Mouse (Mus musculus) right cerebral cortex, adult 18-20 months (tissue): Measurements from ENCODE around the gene Clec5a.
"Not testable (repeated sequence)": the region's sequence is repeated elsewhere in the genome, so short reads cannot be mapped to it uniquely, and the experiment has no call there.

Experiments
- DNase-seq: peaks from one replicate; pipeline ENCODE4 v3.0.0; 2022; ENCODE audit warnings: mixed read lengths

Clec5a gene

DNA sequence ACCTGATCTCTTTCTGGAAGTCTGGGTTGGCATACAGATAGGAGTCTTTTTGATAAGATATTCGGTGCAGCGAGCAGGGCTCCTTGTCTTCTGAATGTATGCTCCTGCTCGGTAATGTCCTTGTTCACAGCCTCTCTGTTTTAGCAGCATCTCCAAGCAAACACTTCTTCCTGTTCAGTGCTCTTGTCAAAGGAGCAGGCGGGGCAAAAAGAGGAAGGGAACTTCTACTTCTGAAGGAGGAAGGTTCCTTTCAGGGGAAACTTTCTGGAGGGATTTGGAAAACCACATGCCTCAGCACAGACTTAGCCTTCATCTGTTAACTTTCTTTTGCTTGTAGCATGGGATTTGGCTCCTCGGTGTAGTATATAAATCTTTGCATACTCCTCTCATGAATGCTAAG lies at the start of gene Clec5a:
Gene Clec5a, minus strand, starts transcription at position 177 of the 400 bp plus-strand sequence.
- DNase-seq: no peak

DNA sequence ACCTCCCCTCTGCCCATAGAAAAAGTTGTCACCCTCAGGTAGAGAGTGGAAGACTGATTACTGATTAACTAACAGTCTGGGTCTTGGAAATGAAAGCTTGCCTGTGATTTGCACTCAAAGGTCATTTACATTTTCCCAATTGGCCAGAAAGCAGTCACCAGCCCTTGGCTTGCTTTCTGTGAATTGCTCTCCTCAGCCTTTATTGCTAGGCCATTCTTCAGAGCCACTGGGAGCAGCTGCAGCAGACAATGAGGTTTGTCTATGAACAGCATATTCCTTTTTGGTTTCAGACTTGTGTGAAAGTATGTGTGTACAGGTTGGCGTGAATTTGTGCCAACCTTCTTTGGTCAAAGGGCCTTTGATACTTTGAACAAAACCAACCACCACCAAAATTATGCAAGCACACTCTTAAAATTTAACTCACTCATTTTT lies 49.0 kb upstream of the Clec5a start:
- DNase-seq: no peak

DNA sequence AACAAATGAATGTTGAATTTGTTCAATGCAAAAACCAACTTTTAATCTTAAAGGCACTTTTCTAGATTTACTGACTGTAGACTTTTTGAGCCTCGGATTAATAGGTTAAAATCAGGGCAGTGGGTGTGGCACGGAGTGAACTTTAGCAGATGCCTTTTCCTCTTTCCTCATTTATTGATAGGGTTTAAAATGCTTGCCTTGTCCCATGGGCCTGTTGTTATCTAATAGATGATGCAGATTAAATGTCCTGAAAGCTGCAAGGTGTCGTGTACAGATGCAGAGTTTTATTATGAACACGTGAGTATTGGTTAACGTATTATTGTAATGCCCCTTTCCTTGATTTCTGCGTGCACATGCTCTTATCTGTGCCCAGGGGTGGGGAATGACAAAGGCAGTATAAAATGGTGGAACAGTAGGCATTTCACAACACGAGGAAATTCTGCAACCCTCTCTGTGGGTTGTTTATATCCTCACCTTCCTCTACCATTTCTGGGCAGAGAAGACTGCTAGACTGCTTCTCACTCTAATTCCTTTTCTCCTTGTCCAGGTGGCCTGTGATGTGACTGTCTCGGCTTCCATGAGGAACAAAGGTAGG lies 42.9 kb upstream of the Clec5a start, which contains the start of gene Mgam:
Gene Mgam, plus strand, starts transcription at position 426 of the 595 bp plus-strand sequence.
- no peak for DNase-seq

DNA sequence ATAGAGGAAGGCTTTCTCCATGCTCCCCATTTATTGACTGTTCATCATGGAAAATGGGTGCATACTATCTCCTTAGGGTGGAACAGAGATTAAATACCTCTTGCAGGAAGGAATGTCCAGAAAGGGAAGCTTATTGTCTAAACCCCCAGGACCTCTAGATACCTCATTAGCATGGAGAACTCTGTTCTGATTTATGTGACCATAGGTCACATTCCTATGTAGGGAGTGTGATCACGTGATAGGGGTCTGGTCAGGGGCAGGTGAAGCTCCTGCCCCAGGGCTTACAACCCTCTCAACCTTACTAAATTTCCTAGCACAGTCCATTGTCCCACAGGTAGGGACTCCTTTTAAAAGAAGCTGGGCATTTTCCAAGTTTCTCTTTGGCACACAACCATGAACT lies 40.5 kb upstream of the Clec5a start:
- DNase-seq: no peak

DNA sequence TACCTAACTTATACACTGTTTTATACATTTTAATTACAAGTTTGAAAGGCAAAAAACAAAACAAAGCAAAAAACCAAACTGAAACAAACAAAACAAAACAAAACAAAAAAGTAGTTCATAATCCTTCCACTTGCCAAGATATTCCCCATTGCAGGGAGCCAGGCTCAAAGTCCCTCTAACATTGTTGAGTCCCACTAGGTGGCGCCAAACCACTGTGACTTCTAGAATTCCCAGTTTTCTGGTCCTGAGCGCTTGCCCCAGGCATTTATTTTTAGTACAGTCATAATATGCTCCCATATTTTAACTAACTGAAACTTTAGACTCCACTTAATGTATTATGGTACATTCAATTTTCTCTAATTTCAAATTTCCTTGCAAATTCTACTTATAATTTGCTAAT lies 32.3 kb upstream of the Clec5a start:
- DNase-seq: peak; percentile 60

DNA sequence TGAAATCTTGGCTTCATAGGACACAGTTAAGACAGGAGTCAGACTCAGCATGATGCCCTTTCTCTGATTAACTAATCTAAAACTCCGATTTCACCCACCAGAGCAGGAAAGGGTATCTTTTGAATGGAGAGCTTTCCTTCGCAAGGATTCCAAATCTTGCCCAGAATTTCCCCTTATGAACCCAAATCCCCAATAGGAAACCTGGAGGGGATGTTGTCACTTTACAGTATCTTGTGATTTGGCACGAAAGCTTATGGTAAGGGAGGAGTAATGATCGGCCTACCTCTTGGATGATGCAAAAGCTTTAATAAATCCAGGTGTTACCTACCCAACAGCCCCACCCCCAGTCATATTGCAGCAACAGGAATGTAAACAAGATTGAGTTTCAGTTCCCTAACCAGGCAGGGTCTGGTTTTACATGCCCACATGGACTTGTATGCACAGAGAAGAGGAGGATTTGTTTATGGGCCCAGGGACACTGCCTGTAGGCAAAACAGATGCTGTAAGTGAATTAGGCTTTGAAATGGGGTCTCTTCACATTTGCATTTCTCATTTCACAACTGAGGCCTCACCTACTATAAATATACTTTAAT lies 27.7 kb upstream of the Clec5a start, which contains the start of gene Tas2r138:
Gene Tas2r138, minus strand, starts transcription at position 51 of the 593 bp plus-strand sequence.
- no peak for DNase-seq

DNA sequence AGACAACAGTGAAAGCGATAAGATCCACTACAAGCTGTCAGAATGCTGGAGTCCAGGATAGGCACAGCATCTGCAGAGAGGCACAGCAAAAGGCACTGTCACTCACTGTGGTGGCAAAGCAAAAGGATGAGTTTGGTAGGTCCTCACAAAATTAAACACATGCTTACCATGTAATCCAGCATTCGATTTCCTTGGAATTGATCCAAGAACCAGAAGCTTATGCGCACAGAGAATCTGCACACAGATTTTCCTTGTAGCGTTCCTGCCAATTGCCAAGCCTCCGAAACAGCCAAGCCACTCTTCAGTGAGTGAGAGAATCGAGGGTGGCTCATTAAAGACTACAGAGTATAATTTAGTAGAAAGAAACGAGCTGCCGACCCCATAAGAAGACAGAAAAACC lies 24.6 kb upstream of the Clec5a start:
- DNase-seq: peak; percentile 12

DNA sequence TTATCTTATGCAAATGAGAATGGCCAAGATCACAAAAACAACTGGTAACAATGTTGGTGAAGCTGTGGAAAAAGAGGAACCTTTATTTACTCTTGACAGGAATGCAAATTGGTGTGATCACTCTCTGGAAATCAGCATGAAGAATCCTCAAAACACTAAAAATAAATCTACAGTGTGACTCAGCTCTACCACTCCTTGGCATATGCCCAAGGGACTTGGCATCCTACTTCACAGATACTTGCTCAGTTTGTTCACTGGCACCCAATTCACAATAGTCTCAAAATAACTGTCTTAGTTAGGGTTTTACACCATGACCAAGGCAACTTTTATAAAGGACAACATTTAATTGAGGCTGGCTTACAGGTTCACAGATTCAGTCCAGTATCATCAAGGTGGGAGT lies 21.8 kb upstream of the Clec5a start:
- DNase-seq: peak; percentile 86

DNA sequence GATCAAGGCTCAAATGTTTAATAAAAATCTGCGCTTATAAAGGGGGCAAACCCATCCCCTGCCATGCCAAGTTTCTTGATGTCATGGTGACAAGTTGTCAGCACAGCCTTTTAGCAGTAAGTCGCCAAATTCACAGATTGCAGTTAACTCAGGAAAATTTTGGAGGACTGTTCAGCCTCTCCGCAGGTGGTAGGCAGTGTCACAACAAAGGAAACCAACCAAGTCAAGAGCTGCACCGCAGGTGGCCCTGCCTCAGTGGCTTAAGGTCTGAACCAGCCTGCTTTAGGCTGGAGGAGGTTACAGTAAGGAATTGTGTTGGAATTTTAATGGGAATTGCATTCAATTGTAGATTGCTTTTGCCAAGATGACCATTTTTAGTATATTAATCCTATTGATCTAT lies 12.9 kb upstream of the Clec5a start:
- not testable (repeated sequence) for DNase-seq

DNA sequence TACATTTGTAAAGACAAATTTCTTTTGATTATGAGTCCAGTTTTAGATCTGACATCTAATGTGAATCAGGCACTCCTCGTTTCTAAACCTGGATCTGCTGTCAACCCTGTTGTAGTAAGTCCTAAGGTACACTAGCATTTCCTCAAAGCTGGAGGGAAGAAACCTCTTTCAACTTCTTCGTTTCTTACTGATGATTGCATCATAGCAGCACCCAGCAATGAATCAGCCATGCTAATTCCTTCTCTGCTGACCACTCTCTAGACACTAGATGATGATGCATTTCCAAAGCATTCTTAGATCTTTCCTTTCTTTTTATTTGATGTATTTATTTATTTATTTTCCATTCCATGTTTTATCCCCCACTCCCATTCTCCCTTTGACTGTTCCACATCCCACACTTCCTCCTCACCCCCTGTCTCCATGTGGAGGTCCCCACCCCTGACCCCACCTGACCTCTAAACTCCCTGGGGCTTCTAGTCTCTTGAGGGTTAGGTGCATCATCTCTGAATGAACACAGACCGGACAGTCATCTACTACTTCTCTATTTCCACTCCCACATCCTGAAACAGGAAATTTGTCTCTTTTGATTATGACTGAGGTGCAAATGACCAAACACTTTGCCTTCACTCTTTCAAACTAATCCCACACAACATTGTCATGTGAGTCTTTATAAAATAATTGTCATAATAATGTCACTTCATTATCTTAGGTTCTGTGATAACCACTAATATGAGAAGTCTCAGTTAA lies 9.4 kb upstream of the Clec5a start:
- no peak for DNase-seq

DNA sequence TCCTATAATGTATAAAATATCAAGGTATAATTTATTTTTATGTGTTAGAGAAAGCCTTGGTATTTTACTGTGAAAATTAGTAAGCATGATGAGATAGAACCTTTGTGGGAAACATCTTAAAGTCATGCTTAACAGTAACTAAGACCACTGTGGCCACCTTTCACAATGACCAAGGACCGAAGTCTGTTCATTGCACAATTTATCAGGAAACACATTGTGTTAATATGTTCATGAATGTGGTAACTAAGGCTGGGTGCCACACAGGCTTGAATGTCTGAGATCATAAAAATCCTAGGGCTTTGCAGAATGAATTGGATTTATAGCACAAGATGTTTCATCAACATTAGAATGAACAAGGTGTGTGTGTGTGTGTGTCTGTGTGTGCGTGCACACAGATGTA lies 2.7 kb upstream of the Clec5a start:
- DNase-seq: no peak

DNA sequence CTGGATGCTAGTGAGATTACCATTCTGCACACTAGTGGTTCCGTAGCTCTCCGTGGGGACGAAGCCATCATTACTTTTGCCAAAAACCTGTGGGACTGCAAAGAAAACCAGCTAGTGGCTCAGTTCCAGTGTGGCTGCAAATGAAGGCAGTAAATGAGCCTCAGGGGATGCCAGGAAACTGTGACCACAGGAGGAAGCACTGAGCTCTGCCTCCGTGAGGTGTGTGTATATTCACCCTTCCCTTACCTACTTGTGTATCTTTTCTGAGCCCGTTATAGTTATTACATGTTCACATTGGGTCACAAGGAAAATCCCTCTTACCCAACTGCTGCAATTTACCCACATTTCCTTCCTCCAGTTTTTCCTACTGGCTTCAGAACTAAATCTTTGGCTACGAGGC lies 1.3 kb downstream of the Clec5a start:
- no peak for DNase-seq

DNA sequence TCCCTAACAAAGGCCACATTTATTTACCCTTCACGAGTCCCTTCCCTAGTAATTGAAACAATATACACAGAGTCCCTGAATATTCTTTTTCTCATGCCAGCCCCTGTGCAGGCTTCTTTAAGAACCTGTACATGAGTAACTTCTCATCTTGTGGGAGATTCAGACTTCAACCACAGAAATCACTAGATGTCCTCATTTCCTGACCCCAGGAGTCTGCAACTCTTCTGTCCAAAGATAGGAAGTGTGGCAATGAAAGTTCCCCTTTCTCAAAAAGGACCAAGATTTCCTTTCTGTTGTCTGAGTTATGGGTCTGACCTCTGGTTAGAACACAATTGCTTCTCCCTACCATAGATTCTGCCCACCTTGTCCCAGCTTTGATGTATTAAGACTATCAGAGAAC lies 9.3 kb downstream of the Clec5a start:
- DNase-seq: no peak

DNA sequence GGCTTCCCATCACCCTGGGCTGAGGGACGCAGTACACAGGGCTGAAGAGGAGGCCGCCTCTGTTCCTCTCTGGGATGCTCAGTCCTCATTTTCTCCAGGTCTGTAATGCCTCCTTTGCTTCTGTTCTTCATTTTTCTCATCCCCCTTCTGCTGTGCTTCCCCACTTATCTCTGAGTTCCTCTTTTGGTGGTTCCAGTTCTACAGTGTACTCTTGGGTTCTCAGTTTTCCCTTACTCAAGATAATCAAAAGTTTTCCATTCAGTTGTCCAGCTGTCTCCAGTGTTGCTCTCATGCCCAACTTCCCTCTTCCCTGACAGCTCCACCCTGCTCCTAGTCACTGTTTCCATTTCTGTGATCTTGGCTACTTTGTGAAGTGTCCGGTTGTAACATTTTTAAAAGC lies 12.0 kb downstream of the Clec5a start:
- DNase-seq: no peak

DNA sequence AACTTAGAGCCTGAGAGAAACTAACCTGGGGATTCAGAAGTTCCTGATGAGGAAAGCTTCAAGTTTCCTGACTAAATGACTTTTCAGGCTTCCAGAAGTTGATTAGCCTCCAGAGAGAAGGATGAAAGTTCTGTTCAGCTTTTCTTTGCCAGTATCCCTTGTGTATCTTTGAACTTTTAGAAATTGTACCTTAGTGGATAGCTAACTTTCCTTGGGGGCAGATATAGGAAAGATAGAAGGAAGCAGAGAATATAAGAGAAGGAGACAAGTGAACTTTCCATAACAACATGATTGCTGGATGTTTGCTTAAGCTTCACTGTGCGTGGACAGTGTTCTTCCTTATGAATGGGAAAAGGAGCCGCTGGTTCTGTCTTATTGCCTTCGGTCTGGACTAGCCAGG lies 16.4 kb downstream of the Clec5a start, which contains the start of gene Olfr460:
Gene Olfr460, plus strand, starts transcription at position 301 of the 400 bp plus-strand sequence.
- DNase-seq: no peak

DNA sequence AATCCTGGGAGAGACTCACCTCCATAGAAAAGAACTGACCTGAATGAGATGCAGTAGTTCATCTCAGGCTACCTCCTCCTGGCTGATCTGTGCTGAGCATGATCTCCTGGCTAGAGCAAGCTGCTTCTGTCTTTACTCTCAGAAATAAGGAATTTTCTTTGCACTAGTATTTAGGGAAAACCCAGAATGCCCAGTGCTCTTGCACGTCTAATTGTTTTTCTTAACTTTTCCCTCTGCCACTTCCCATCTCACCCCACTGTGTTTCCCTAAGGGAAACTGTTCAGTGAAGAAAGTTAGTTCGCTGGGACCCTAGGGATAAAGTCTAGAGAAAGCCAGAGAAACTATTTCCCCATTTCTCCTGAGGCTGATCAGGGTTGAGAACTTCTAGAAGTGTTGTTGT lies 30.7 kb downstream of the Clec5a start, which contains the start of gene Olfr461:
Gene Olfr461, minus strand, starts transcription at position 101 of the 400 bp plus-strand sequence.
- no peak for DNase-seq

DNA sequence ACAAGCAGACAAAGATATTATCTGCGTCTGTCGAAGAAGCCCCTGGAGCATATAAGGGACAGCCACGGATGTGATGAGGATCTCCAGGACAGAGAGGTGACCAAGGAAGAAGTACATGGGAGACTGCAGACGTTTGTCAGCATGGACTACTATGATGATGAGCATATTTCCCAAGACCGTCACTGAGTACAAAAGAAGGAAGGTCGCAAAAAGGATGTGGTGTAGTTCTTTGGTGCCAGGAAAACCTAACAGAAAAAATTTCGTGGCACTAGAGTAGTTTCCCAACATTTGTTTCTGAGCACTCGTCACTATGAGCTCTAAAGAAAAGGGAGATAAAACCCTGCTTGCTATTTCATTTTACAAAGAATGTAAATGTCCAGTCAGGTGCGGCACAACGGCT lies 40.9 kb downstream of the Clec5a start:
- no peak for DNase-seq
